Mouse (Mus musculus) stomach, postnatal 0 days (tissue): ENCODE data around the gene Clcnka. TPM values are rescaled to one million over a fixed set of nuclear protein-coding genes. Genes with fewer than 3 reads are reported as not detected.

Experiments
- ATAC-seq: fragments of 200-750 bp; cut with Nextera tagmentation; 2 replicates; pipeline ENCODE4 v1.8.0; 2017; ENCODE audit not compliant: low FRiP score, low TSS enrichment
- DNase-seq: peaks from one replicate; pipeline ENCODE4 v3.0.0-alpha.2; 2016; ENCODE audit warnings: low spot score
- H3K27ac ChIP-seq: fragments of 300-500 bp; sonication (generic); replicated peaks from 2 replicates; pipeline ENCODE4 v1.5.1; 2014; ENCODE audit warnings: mild to moderate bottlenecking, control low read depth
- H3K27me3 ChIP-seq: fragments of 300-500 bp; sonication (generic); 2 replicates; pipeline ENCODE4 v1.6.1; 2014; ENCODE audit warnings: low read length; ENCODE audit not compliant: control insufficient read depth, insufficient read depth
- H3K36me3 ChIP-seq: fragments of 300-500 bp; sonication (generic); 2 replicates; pipeline ENCODE4 v1.6.1; 2014; ENCODE audit warnings: low read length, mixed read lengths; ENCODE audit not compliant: control insufficient read depth, insufficient read depth
- H3K4me1 ChIP-seq: fragments of 300-500 bp; sonication (generic); replicated peaks from 2 replicates; pipeline ENCODE4 v1.6.1; 2014; ENCODE audit warnings: antibody characterized with exemption; ENCODE audit not compliant: control insufficient read depth, insufficient read depth
- H3K4me2 ChIP-seq: fragments of 300-500 bp; sonication (generic); replicated peaks from 2 replicates; pipeline ENCODE4 v1.6.1; 2014; ENCODE audit warnings: low read depth, mild to moderate bottlenecking, control low read depth, moderate library complexity
- H3K4me3 ChIP-seq: fragments of 300-500 bp; sonication (generic); 2 replicates; pipeline ENCODE4 v1.5.1; 2014; ENCODE audit warnings: low read depth, low read length, control low read depth
- H3K9ac ChIP-seq: fragments of 300-500 bp; sonication (generic); 2 replicates; pipeline ENCODE4 v1.6.1; 2014; ENCODE audit warnings: mild to moderate bottlenecking, low read length, control low read depth, mixed read lengths
- H3K9me3 ChIP-seq: fragments of 300-500 bp; sonication (generic); 2 replicates; pipeline ENCODE4 v1.6.1; 2016; ENCODE audit warnings: low read length; ENCODE audit not compliant: control insufficient read depth
- CTCF ChIP-seq: IDR thresholded peaks from 2 replicates; pipeline ENCODE4 v1.5.1; 2016; ENCODE audit warnings: antibody characterized with exemption, low read depth, mild to moderate bottlenecking, moderate library complexity
- EP300 ChIP-seq: optimal IDR thresholded peaks from 2 replicates; pipeline ENCODE3; 2016; ENCODE audit warnings: antibody characterized with exemption
- WGBS: fragments of 180-500 bp; shearing (Covaris S2); extraction: QIAGEN DNeasy Blood & Tissue Kit; methylation state at CpG from one replicate; pipeline ENCODE4 v1.1.7; 2014; 5-methylcytosine and 5-hydroxymethylcytosine counted together
- polyA plus RNA-seq: library from polyadenylated mRNA; unstranded; fragments of >200 nt; fragmentation: Nextera tagmentation; extraction: Ambion mirVana; gene quantifications from 2 replicates; pipeline ENCODE4 v1.2.1, GENCODE M21; 2015

Clcnka gene
- polyA plus RNA-seq, 1 experiment from 2014 or later, result not detected

DNA sequence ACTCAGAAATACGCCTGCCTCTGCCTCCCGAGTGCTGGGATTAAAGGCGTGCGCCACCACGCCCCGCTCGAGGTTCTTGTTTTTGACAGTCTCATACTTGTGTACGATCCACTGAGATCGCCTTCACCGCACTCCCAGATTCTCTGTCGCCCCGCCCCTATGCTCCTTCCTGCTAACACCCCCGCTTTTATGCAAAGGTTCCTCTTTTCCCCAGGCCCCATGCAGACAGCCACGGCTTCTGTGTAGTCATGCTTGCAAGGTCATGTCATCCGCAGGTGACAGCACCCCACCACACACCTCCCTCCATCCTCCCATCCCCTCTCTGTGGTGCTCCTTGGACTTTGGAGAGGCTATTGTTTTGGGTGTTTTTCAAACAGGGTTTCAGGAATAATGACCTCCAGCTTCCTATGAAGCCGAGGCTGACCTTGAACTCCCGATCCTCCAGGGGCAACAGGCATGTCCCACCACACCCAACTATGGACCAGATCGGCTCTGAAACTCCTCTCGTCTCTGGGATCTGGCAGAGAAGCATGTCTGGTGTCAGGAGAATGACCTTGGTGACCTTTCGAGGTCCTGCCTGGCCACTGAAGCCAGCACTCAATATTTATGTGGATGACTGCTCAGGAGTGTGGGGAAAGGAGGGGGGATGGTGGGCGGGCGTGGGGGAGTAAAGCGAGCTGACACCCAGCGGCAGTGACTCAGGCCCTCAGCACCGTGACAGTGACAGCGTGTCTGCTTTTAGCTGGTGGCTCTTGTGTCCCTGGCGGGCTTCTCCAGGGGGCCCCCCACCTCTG is 21.1 kb upstream of the Clcnka start:
- TF ChIP-seq CTCF (no peak), EP300 (no peak)
- Histone ChIP-seq H3K27ac (no peak overlapping the region), H3K9me3 (no peaks in the 10 kb centered on the region), H3K27me3 (no peaks in the 10 kb centered on the region), H3K4me1 (0 out of 2 replicates have a peak, but pooled peaks cover 4% of the 10 kb centered on the region), H3K9ac (no peak overlapping the region), H3K36me3 (no peaks in the 10 kb centered on the region), H3K4me2 (no peak overlapping the region), H3K4me3 (no peak overlapping the region)
- WGBS, result 65% methylated on average over 27 of the region's 27 CpGs
- DNase-seq (no peak), ATAC-seq (no peak)

DNA sequence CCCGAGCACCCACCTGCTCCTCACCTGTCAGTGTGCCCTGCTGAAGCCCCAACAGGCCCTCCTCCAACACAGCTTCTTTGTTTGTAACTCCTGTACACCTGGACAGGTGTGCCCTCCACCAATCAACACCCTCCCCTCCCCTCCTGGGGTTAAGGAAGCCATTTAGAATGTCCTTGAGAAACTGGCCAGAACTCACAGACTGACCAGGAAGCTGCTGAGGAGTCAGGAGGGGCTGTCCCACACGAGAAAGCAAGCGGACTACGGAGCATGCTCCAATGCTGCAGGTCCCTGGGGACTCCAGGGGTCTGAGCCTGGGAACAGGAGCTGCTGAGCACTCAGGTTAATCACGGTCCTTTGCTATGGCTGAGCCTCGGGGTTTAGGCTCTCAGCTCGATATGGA is 17.4 kb upstream of the Clcnka start, which contains the start of gene Clcnkb:
Clcnkb (minus strand) TSS at position 91 of the 400 bp plus-strand sequence.
- no peak for DNase-seq
- Histone ChIP-seq H3K4me3 (no peak within 1 kb of the TSS), H3K9ac (no peak within 1 kb of the TSS), H3K4me2 (no peak within 1 kb of the TSS), H3K36me3 (no peaks in the 10 kb centered on the region), H3K27ac (no peak within 1 kb of the TSS), H3K27me3 (no peaks in the 10 kb centered on the region), H3K9me3 (no peaks in the 10 kb centered on the region), H3K4me1 (0 out of 2 replicates have a peak, but pooled peaks cover 2% of the 10 kb centered on the region)
- 62% methylated on average over 7 of the region's 7 CpGs for WGBS
- ATAC-seq, result no peak
- TF ChIP-seq CTCF (no peak), EP300 (no peak)

DNA sequence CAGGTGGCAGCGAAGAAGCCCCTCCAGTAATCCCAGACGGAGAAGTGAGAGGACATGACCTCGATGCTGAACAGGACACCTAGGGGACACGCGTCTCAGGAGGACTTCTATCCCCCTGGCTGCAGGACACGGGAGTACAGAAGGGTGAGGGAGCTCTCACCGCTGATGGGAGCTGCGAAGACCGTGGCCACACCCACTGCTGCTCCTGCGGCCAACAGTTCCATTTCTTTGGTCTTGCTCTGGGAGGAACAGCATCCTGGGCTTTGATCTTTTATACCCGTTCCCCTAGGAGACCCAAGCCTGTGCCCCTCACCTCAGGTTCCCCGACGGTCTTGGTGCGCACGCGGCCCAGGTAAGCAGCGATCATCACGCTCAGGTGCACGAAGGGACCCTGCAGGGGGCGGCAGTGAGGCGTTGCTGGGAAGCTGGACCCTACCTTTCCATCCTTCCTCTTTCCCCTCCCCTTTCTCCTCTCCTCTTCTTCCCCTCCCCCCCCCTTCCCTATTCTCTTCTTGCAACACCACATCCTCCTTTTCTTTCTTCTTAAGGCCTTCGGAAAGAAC is 13.0 kb upstream of the Clcnka start:
- DNase-seq, result no peak
- H3K27me3 ChIP-seq, result no peaks in the 10 kb centered on the region
- no peak overlapping the region for H3K4me2 ChIP-seq
- ATAC-seq, result no peak
- no peak overlapping the region for H3K27ac ChIP-seq
- no peaks in the 10 kb centered on the region for H3K9me3 ChIP-seq
- no peak overlapping the region for H3K9ac ChIP-seq
- WGBS, result 17% methylated on average over 22 of the region's 22 CpGs
- H3K4me1 ChIP-seq, result no peaks in the 10 kb centered on the region
- H3K4me3 ChIP-seq, result no peak overlapping the region
- no peaks in the 10 kb centered on the region for H3K36me3 ChIP-seq
- no peak for TF ChIP-seq EP300
- TF ChIP-seq CTCF, result peak; percentile 46

DNA sequence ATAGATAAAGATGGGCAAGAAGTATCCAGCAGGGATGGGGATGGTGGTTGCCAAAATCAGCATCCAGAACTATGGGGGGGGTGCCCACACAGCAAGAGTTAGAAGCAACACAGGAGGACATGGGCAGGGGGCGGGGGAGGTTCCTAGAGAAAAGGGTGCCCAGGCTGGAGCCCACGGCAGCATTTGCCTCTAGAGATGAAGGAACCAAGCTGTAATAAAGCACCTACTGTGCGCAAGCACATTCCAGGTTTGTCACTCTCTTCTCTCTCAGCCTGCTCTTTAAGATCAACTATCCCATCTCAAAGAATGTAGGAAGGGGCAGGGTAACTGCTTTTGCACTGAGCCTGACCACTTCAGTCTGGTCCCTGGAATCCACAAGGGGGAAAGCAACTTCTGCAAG is 10.1 kb upstream of the Clcnka start:
- H3K4me3 ChIP-seq, result no peak overlapping the region
- no peaks in the 10 kb centered on the region for H3K4me1 ChIP-seq
- H3K27me3 ChIP-seq, result no peaks in the 10 kb centered on the region
- no peaks in the 10 kb centered on the region for H3K36me3 ChIP-seq
- no peak overlapping the region for H3K9ac ChIP-seq
- DNase-seq (no peak), ATAC-seq (no peak)
- no peak overlapping the region for H3K4me2 ChIP-seq
- 87% methylated on average over 3 of the region's 3 CpGs for WGBS
- no peak overlapping the region for H3K27ac ChIP-seq
- H3K9me3 ChIP-seq, result no peaks in the 10 kb centered on the region
- TF ChIP-seq EP300 (no peak), CTCF (no peak)

DNA sequence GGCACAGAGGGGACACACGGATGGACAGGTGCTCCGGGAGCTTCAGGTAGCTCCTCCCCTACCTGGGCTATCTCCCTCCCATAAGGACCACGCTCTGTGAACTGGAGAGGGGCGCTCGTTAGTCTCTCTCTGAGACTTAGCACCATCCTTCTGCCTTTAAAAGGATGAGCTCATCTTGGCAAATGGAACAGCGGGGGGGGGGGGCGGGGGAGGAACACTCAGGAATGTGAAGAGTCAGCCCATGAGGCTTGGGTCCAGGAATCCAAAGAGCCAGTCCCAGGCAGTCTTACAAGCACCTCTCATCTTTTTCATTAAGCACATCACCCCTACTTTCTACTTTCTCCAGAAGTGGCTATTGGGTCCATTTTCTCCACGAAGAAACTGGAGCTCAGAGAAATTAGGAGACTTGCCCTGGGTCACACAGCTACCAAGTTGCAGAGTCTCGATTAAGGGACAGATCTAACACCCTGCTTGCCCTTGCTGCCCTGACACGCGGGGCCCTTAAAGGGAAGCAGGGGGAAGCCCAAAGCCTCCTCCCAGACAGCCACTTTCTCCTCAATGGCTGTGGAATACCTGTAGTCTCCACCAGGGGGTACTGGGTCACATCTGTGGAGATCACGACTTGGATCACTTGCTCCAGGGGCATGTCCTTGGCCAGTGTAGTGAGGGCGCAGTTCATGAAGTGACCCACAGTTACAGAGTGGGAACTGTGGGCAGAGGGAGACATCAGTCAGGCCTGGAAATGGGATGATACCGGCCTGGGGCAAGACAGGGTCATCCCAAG is 8.2 kb upstream of the Clcnka start:
- no peak overlapping the region for H3K4me2 ChIP-seq
- 34% methylated on average over 13 of the region's 14 CpGs for WGBS
- H3K36me3 ChIP-seq, result no peaks in the 10 kb centered on the region
- ATAC-seq (peak; percentile 49), DNase-seq (peak; percentile 65)
- H3K9ac ChIP-seq, result no peak overlapping the region
- TF ChIP-seq EP300 (no peak), CTCF (peak; percentile 84)
- no peak overlapping the region for H3K4me3 ChIP-seq
- H3K4me1 ChIP-seq, result no peaks in the 10 kb centered on the region
- H3K27ac ChIP-seq, result no peak overlapping the region
- H3K9me3 ChIP-seq, result no peaks in the 10 kb centered on the region
- H3K27me3 ChIP-seq, result no peaks in the 10 kb centered on the region

DNA sequence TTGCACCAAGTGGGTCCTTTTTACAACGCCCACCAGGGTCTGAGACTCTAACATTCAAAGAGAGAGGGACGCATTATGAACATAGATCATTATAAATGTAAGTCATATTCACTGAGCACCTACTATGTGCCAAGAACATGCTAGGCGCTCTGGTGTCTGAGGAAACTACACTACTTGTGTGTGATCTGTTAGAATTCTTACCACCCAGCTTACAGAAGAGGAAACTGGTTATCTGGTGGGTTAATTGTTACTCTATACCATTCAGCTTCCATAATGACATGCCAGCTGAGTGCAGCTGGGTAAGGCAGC is 6.7 kb upstream of the Clcnka start:
- TF ChIP-seq EP300 (no peak), CTCF (no peak)
- H3K36me3 ChIP-seq, result no peaks in the 10 kb centered on the region
- no peaks in the 10 kb centered on the region for H3K27me3 ChIP-seq
- 78% methylated on average over 3 of the region's 3 CpGs for WGBS
- H3K4me1 ChIP-seq, result no peaks in the 10 kb centered on the region
- no peak overlapping the region for H3K4me3 ChIP-seq
- no peak overlapping the region for H3K27ac ChIP-seq
- H3K9me3 ChIP-seq, result no peaks in the 10 kb centered on the region
- no peak for DNase-seq
- H3K9ac ChIP-seq, result no peak overlapping the region
- no peak overlapping the region for H3K4me2 ChIP-seq
- ATAC-seq, result no peak
